ENCODE assay signal across 17 mouse cellular contexts in genomic region chr3:32535692-32536091, GRCm38 (mm10). TPM values are rescaled to one million over a fixed set of nuclear protein-coding genes. Genes with fewer than 3 reads are reported as not detected.
"Had no signal": no experiment of that assay in that cellular context is flagged by ENCODE, and none has a peak within 500 bp of the region (broad histone marks: within the 10 kb centered on the region; RNA-seq: fewer than 3 reads in every experiment).

No protein-coding gene starts in this region.

- ATAC-seq: midbrain, embryonic 16.5 days had no signal

- H3K27ac ChIP-seq: kidney, embryonic 15.5 days; left cerebral cortex, adult 2 months; limb, embryonic 10.5 days; midbrain, embryonic 12.5 days; neural tube, embryonic 13.5 days had no signal

- H3K4me3 ChIP-seq: kidney, embryonic 15.5 days; left cerebral cortex, adult 2 months; limb, embryonic 10.5 days; megakaryocyte, embryonic 14.5 days; midbrain, embryonic 12.5 days; neural tube, embryonic 13.5 days had no signal

- H3K27me3 ChIP-seq: kidney, embryonic 15.5 days; megakaryocyte, embryonic 14.5 days; midbrain, embryonic 12.5 days; neural tube, embryonic 13.5 days had no signal

- H3K9ac ChIP-seq: kidney, embryonic 15.5 days; lung, embryonic 14.5 days; midbrain, embryonic 12.5 days; neural tube, embryonic 13.5 days had no signal

- H3K4me2 ChIP-seq: kidney, embryonic 15.5 days; lung, embryonic 14.5 days; midbrain, embryonic 12.5 days; neural tube, embryonic 13.5 days had no signal

- H3K9me3 ChIP-seq: kidney, embryonic 15.5 days; limb, embryonic 10.5 days; megakaryocyte, embryonic 14.5 days; midbrain, embryonic 12.5 days; neural tube, embryonic 13.5 days had no signal

- H3K4me1 ChIP-seq: kidney, embryonic 15.5 days; limb, embryonic 10.5 days; midbrain, embryonic 12.5 days had no signal

- DNase-seq: kidney, adult 2 months; kidney, postnatal 14 days; lung, embryonic 14.5 days; lung, postnatal 10 days; lung, postnatal 4 days; right cerebral cortex, postnatal 25 days; thymus, postnatal 4 days had no signal

RNA-seq across cellular contexts. Expression of gene Kcnmb3, which starts 43.7 kb away (rescaled TPM):
- total RNA-seq: left cerebral cortex, adult 2 months had no signal
- polyA plus RNA-seq: kidney, embryonic 15.5 days; limb, embryonic 14.5 days; small intestine, adult 2 months; stomach, embryonic 16.5 days had no signal
